Mouse (Mus musculus) ES-E14 (cell line): Measurements from ENCODE around the gene Dtnb. TPM values are rescaled to one million over a fixed set of nuclear protein-coding genes. Genes with fewer than 3 reads are reported as not detected.
A peak's percentile ranks its signal among the peaks of the same experiment; 100 is the strongest.

ENCODE experiments used
- DNase-seq: peaks from one replicate; pipeline ENCODE4 v3.0.0-alpha.2; 2013; ENCODE audit warnings: low read depth, low spot score
- H3K27ac ChIP-seq: 2 replicates; pipeline ENCODE4 v1.5.1; 2012; ENCODE audit warnings: low read depth, mild to moderate bottlenecking, low read length, moderate library complexity, mixed read lengths; ENCODE audit not compliant: poor library complexity, insufficient read depth, severe bottlenecking
- H3K36me3 ChIP-seq: 2 replicates; pipeline ENCODE4 v1.6.1; 2012; ENCODE audit warnings: mild to moderate bottlenecking, low read length, moderate library complexity, mixed read lengths; ENCODE audit not compliant: control insufficient read depth, poor library complexity, insufficient read depth, severe bottlenecking
- H3K4me1 ChIP-seq, 2 experiments: fragments of 150-350 bp in 1 of 2; sonication (generic) in 1 of 2; 2 replicates each; pipeline ENCODE4 v1.6.1; 2012; ENCODE audit warnings: low read length in 2 of 2, mild to moderate bottlenecking in 1 of 2, mixed read lengths in 1 of 2; ENCODE audit not compliant: control insufficient read depth in 2 of 2, insufficient read depth in 2 of 2, poor library complexity in 1 of 2
- H3K4me3 ChIP-seq, 2 experiments: fragments of 150-350 bp in 1 of 2; sonication (generic) in 1 of 2; 2 replicates each; pipeline ENCODE4 v1.5.1; 2012; ENCODE audit warnings: low read length in 2 of 2, low read depth in 1 of 2, mild to moderate bottlenecking in 1 of 2, mixed read lengths in 1 of 2; ENCODE audit not compliant: insufficient read depth in 1 of 2, poor library complexity in 1 of 2, severe bottlenecking in 1 of 2
- H3K9ac ChIP-seq: 2 replicates; pipeline ENCODE4 v1.6.1; 2012; ENCODE audit warnings: low read depth, mild to moderate bottlenecking, low read length, mixed read lengths; ENCODE audit not compliant: poor library complexity, insufficient read depth, severe bottlenecking
- H3K9me3 ChIP-seq: fragments of 150-350 bp; sonication (generic); 2 replicates; pipeline ENCODE4 v1.6.1; 2012; ENCODE audit warnings: low read depth, mild to moderate bottlenecking, low read length; ENCODE audit not compliant: control insufficient read depth, insufficient read depth
- CHD2 ChIP-seq: IDR thresholded peaks from 2 replicates; pipeline ENCODE4 v1.6.1; 2014; ENCODE audit warnings: mild to moderate bottlenecking, low read depth, low read length, inconsistent platforms
- HCFC1 ChIP-seq: IDR thresholded peaks from 2 replicates; pipeline ENCODE4 v1.6.1; 2012; ENCODE audit warnings: low read length, inconsistent platforms, borderline replicate concordance; ENCODE audit not compliant: insufficient read depth
- MAFK ChIP-seq: IDR thresholded peaks from 2 replicates; pipeline ENCODE4 v1.6.1; 2014; ENCODE audit warnings: mild to moderate bottlenecking, low read depth, low read length, inconsistent platforms; ENCODE audit not compliant: insufficient read depth
- ZC3H11A ChIP-seq: IDR thresholded peaks from 2 replicates; pipeline ENCODE4 v1.6.1; 2012; ENCODE audit warnings: low read depth, mild to moderate bottlenecking, inconsistent platforms, low read length, borderline replicate concordance
- ZNF384 ChIP-seq: IDR thresholded peaks from 2 replicates; pipeline ENCODE4 v1.6.1; 2012; ENCODE audit warnings: low read depth, low read length, inconsistent platforms
- in situ Hi-C, 2 experiments: fragments of 600-800 bp; cut with MboI; formaldehyde crosslinking; loops; one replicate each; pipeline ENCODE4 v1.15.1; 2025; ENCODE audit warnings: low sequenced_read_pairs in 2 of 2, inconsistent platforms in 1 of 2; ENCODE audit not compliant: unreplicated experiment in 2 of 2
- total RNA-seq: library from RNA; depleted of rRNA; stranded (reverse); fragments of 300-350 nt; gene quantifications from 2 replicates; pipeline ENCODE4 v1.2.3, GENCODE M21; 2012

Gene Dtnb
- total RNA-seq, 1 experiment: 31.2 TPM

GRCm38 (mm10) chr12:3733328-3733727, 161.1 kb downstream of the Dtnb start:
- in situ Hi-C loops: no loop called here
- TF ChIP-seq CHD2 (no peak), MAFK (no peak), ZC3H11A (no peak), HCFC1 (no peak), ZNF384 (no peak)
- H3K4me3 ChIP-seq: no peak overlapping the region
- H3K4me1 ChIP-seq: peaks cover 12 to 15% of the 10 kb centered on the region in 2 experiments; a peak in 3 of 4 replicates
- no peak for DNase-seq
- H3K9ac ChIP-seq: no peak overlapping the region
- H3K9me3 ChIP-seq: no peaks in the 10 kb centered on the region
- no peak overlapping the region for H3K27ac ChIP-seq
- no peaks in the 10 kb centered on the region; the same call in 1 of the 2 replicates for H3K36me3 ChIP-seq

GRCm38 (mm10) chr12:3737009-3737408, 164.8 kb downstream of the Dtnb start:
- in situ Hi-C loops: no loop called here
- H3K27ac ChIP-seq: no peak overlapping the region
- H3K4me1 ChIP-seq: peaks cover 12 to 18% of the 10 kb centered on the region in 2 experiments; a peak in 3 of 4 replicates
- no peak for DNase-seq
- H3K36me3 ChIP-seq: no peaks in the 10 kb centered on the region; the same call in 1 of the 2 replicates
- no peak for TF ChIP-seq MAFK
- no peak for TF ChIP-seq ZC3H11A
- TF ChIP-seq ZNF384: no peak
- no peak for TF ChIP-seq CHD2
- TF ChIP-seq HCFC1: no peak
- no peak overlapping the region for H3K9ac ChIP-seq
- no peaks in the 10 kb centered on the region for H3K9me3 ChIP-seq
- no peak overlapping the region for H3K4me3 ChIP-seq

- in situ Hi-C loops: no loop called here
- Histone ChIP-seq H3K27ac (no peak overlapping the region), H3K36me3 (no peaks in the 10 kb centered on the region; the same call in 1 of the 2 replicates), H3K4me1 (peaks cover 3 to 8% of the 10 kb centered on the region in 2 experiments; a peak in 3 of 4 replicates), H3K4me3 (no peak overlapping the region), H3K9me3 (no peaks in the 10 kb centered on the region), H3K9ac (no peak overlapping the region)
- TF ChIP-seq MAFK (no peak), ZNF384 (no peak), ZC3H11A (no peak), HCFC1 (no peak), CHD2 (no peak)
- peak; percentile 40 for DNase-seq
Observed at GRCm38 (mm10) chr12:3738741-3739529, 166.8 kb downstream of the Dtnb start.

- peaks cover 3 to 8% of the 10 kb centered on the region in 2 experiments; a peak in 3 of 4 replicates for H3K4me1 ChIP-seq
- no peak for DNase-seq
- no peaks in the 10 kb centered on the region; the same call in 1 of the 2 replicates for H3K36me3 ChIP-seq
- TF ChIP-seq MAFK: no peak
- TF ChIP-seq HCFC1: no peak
- in situ Hi-C loops: no loop called here
- H3K9me3 ChIP-seq: no peaks in the 10 kb centered on the region
- no peak overlapping the region for H3K4me3 ChIP-seq
- H3K9ac ChIP-seq: no peak overlapping the region
- H3K27ac ChIP-seq: no peak overlapping the region
Observed at GRCm38 (mm10) chr12:3739749-3740704, 167.8 kb downstream of the Dtnb start.
